Mouse (Mus musculus) olfactory bulb, adult 2 months (tissue): ENCODE data around the gene Lat. TPM values are rescaled to one million over a fixed set of nuclear protein-coding genes. Genes with fewer than 3 reads are reported as not detected.
"Not testable (repeated sequence)": the region's sequence is repeated elsewhere in the genome, so short reads cannot be mapped to it uniquely, and the experiment has no call there.

ENCODE experiments used
- H3K27ac ChIP-seq: fragments of 200-500 bp; 2 replicates; pipeline ENCODE4 v1.5.1; 2012; ENCODE audit warnings: low read depth, low read length; ENCODE audit not compliant: insufficient read depth
- H3K4me1 ChIP-seq: fragments of 200-500 bp; 2 replicates; pipeline ENCODE4 v1.6.1; 2012; ENCODE audit warnings: low read length; ENCODE audit not compliant: control insufficient read depth, insufficient read depth
- H3K4me3 ChIP-seq: fragments of 200-500 bp; 2 replicates; pipeline ENCODE4 v1.5.1; 2012; ENCODE audit warnings: mild to moderate bottlenecking, low read depth, low read length, moderate library complexity; ENCODE audit not compliant: insufficient read depth
- CTCF ChIP-seq: fragments of 200-500 bp; IDR thresholded peaks from 2 replicates; pipeline ENCODE4 v1.5.1; 2012; ENCODE audit warnings: low read depth, mild to moderate bottlenecking, low read length, moderate library complexity; ENCODE audit not compliant: insufficient read depth
- POLR2A ChIP-seq: fragments of 200-500 bp; IDR thresholded peaks from 2 replicates; pipeline ENCODE4 v1.6.1; 2012; ENCODE audit warnings: mild to moderate bottlenecking, low read depth, low read length, moderate library complexity; ENCODE audit not compliant: insufficient read depth
- WGBS: fragments of 180-500 bp; shearing (Covaris S2); methylation state at CpG from one replicate; pipeline ENCODE4 v1.1.7; 2018; 5-methylcytosine and 5-hydroxymethylcytosine counted together
- polyA plus RNA-seq: library from polyadenylated mRNA; stranded (reverse); fragments of >200 nt; gene quantifications from 2 replicates; pipeline ENCODE4 v1.2.4, GENCODE M21; 2012; ENCODE audit warnings: low replicate concordance; ENCODE audit not compliant: missing spikeins, insufficient read depth, insufficient read length

Lat gene
- polyA plus RNA-seq, 1 experiment = 430 TPM

- no peaks in the 10 kb centered on the region for H3K4me1 ChIP-seq
- H3K4me3 ChIP-seq = no peak overlapping the region
- no peak overlapping the region for H3K27ac ChIP-seq
- WGBS = 72% methylated on average over 2 of the region's 2 CpGs
- TF ChIP-seq POLR2A (no peak), CTCF (no peak)
Observed at GRCm38 (mm10) chr7:126330693-126331092, 38.7 kb downstream of the Lat start.

- WGBS = 82% methylated on average over 9 of the region's 9 CpGs
- no peaks in the 10 kb centered on the region for H3K4me1 ChIP-seq
- TF ChIP-seq POLR2A (no peak), CTCF (no peak)
- H3K4me3 ChIP-seq = no peak overlapping the region
- no peak overlapping the region for H3K27ac ChIP-seq
Observed at GRCm38 (mm10) chr7:126329907-126330645, 39.3 kb downstream of the Lat start.

- not testable (repeated sequence) for H3K27ac ChIP-seq, H3K4me3 ChIP-seq, H3K4me1 ChIP-seq
- 84% methylated on average over 5 of the region's 6 CpGs for WGBS
Observed at GRCm38 (mm10) chr7:126328848-126329247, 40.5 kb downstream of the Lat start.

- H3K27ac ChIP-seq, H3K4me3 ChIP-seq, H3K4me1 ChIP-seq: not testable (repeated sequence)
- 13% methylated on average over 9 of the region's 9 CpGs for whole genome bisulfite sequencing
Observed at GRCm38 (mm10) chr7:126325576-126326273, 43.6 kb downstream of the Lat start.

GRCm38 (mm10) chr7:126324791-126325190 lies 44.6 kb downstream of the Lat start:
- H3K4me1 ChIP-seq = no peaks in the 10 kb centered on the region
- WGBS = 39% methylated on average over 3 of the region's 3 CpGs

GRCm38 (mm10) chr7:126323729-126324128 lies 45.6 kb downstream of the Lat start:
- 7% methylated on average over 11 of the region's 11 CpGs for WGBS
- Histone ChIP-seq H3K27ac (no peak overlapping the region), H3K4me3 (no peak overlapping the region), H3K4me1 (no peaks in the 10 kb centered on the region)
- TF ChIP-seq CTCF = no peak
- TF ChIP-seq POLR2A = no peak

More at GRCm38 (mm10) chr7:126324791-126325190, 44.6 kb downstream of the Lat start:
- TF ChIP-seq POLR2A (no peak), CTCF (no peak)
- no peak overlapping the region for H3K27ac ChIP-seq
- H3K4me3 ChIP-seq = no peak overlapping the region

- 75% methylated on average over 8 of the region's 8 CpGs for WGBS
- H3K4me1 ChIP-seq = no peaks in the 10 kb centered on the region
- H3K27ac ChIP-seq = no peak overlapping the region
- TF ChIP-seq POLR2A (no peak), CTCF (no peak)
- H3K4me3 ChIP-seq = no peak overlapping the region
Observed at GRCm38 (mm10) chr7:126314273-126314672, 55.1 kb downstream of the Lat start.

Other genes starting within 250 kb of the Lat start
- not detected in 2 replicates for gene Xpo6, start 169.1 kb downstream of the Lat start, polyA plus RNA-seq
- not detected in 2 replicates for gene Sbk1, start 97.0 kb downstream of the Lat start, polyA plus RNA-seq
- not detected in 2 replicates for gene Spns1, start 7.9 kb upstream of the Lat start, polyA plus RNA-seq
- gene Nfatc2ip, start 27.2 kb upstream of the Lat start, polyA plus RNA-seq = not detected in 2 replicates
- gene Cd19, start 45.3 kb upstream of the Lat start, polyA plus RNA-seq = not detected in 2 replicates
- gene Rabep2, start 59.2 kb upstream of the Lat start, polyA plus RNA-seq = not detected in 2 replicates
- gene Atp2a1, start 93.5 kb upstream of the Lat start, polyA plus RNA-seq = not detected in 2 replicates
- not detected in 2 replicates for gene Sh2b1, start 105.9 kb upstream of the Lat start, polyA plus RNA-seq
- not detected in 2 replicates for gene Tufm, start 117.8 kb upstream of the Lat start, polyA plus RNA-seq
- gene Atxn2l, start 133.9 kb upstream of the Lat start, polyA plus RNA-seq = 471 TPM in 1 of 2 replicates, not detected in the other
- gene Eif3c, start 196.8 kb upstream of the Lat start, polyA plus RNA-seq = 330 TPM in 1 of 2 replicates, not detected in the other
- not detected in 2 replicates for gene Apobr, start 215.4 kb upstream of the Lat start, polyA plus RNA-seq
- gene Cln3, start 216.2 kb upstream of the Lat start, polyA plus RNA-seq = not detected in 2 replicates
- gene Il27, start 225.4 kb upstream of the Lat start, polyA plus RNA-seq = not detected in 2 replicates